Mouse (Mus musculus) limb, embryonic 10.5 days (tissue): ENCODE measurements around the gene Ccno. TPM values are rescaled to one million over a fixed set of nuclear protein-coding genes. Genes with fewer than 3 reads are reported as not detected.
"Not testable (repeated sequence)": the region's sequence is repeated elsewhere in the genome, so short reads cannot be mapped to it uniquely, and the experiment has no call there.

ENCODE experiments used
- DNase-seq: peaks from one replicate; pipeline ENCODE4 v3.0.0-alpha.2; 2017; ENCODE audit warnings: low spot score
- H3K27ac ChIP-seq: fragments of 300-500 bp; sonication (generic); 2 replicates; pipeline ENCODE4 v1.5.1; 2016; ENCODE audit warnings: mild to moderate bottlenecking
- H3K27me3 ChIP-seq: fragments of 300-500 bp; sonication (generic); 2 replicates; pipeline ENCODE4 v1.6.1; 2016; ENCODE audit warnings: low read depth, mild to moderate bottlenecking; ENCODE audit not compliant: poor library complexity, severe bottlenecking
- H3K36me3 ChIP-seq: fragments of 300-500 bp; sonication (generic); 2 replicates; pipeline ENCODE4 v1.6.1; 2016; ENCODE audit warnings: mild to moderate bottlenecking, moderate library complexity
- H3K4me1 ChIP-seq: fragments of 300-500 bp; sonication (generic); 2 replicates; pipeline ENCODE4 v1.6.1; 2016
- H3K4me3 ChIP-seq: fragments of 300-500 bp; sonication (generic); 2 replicates; pipeline ENCODE4 v1.5.1; 2016; ENCODE audit warnings: mild to moderate bottlenecking, moderate library complexity
- H3K9me3 ChIP-seq: fragments of 300-500 bp; sonication (generic); replicated peaks from 2 replicates; pipeline ENCODE4 v1.6.1; 2016; ENCODE audit warnings: mild to moderate bottlenecking
- WGBS: fragments of 180-500 bp; shearing (Covaris S2); methylation state at CpG from one replicate; pipeline ENCODE4 v1.1.7; 2016; 5-methylcytosine and 5-hydroxymethylcytosine counted together
- polyA plus RNA-seq: library from polyadenylated mRNA; unstranded; fragments of >200 nt; fragmentation: Nextera tagmentation; extraction: Ambion mirVana; gene quantifications from 2 replicates; pipeline ENCODE4 v1.2.1, GENCODE M21; 2016

Ccno gene
- polyA plus RNA-seq, 1 experiment from 2014 or later, result not detected

DNA sequence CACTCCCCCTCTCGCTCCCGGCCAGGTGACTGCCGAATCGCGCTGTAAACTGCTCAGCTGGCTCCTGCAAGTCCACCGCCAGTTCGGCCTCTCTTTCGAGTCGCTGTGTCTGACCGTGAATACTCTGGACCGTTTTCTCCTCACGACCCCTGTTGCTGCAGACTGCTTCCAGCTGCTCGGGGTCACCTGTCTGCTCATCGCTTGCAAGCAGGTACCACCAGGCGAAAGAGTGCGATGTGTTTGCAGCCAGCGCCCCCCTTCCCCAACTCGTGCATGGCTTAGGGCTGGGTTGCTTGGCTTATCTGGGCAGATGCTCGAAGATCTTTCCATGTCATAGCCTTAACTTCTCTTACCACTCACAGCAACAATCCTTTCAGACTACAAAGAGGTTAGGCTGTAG is 1.3 kb downstream of the Ccno start:
- peak overlapping the region; percentile 57 for H3K4me3 ChIP-seq
- no peaks in the 10 kb centered on the region for H3K9me3 ChIP-seq
- peaks cover 61% of the 10 kb centered on the region for H3K4me1 ChIP-seq
- peak; percentile 63 for DNase-seq
- H3K27ac ChIP-seq, result no peak overlapping the region
- H3K27me3 ChIP-seq, result peaks cover 95% of the 10 kb centered on the region
- H3K36me3 ChIP-seq, result no peaks in the 10 kb centered on the region
- WGBS, result 2% methylated on average over 19 of the region's 19 CpGs

- Histone ChIP-seq H3K4me3 (peak overlapping the region; percentile 30), H3K4me1 (peaks cover 67% of the 10 kb centered on the region), H3K36me3 (no peaks in the 10 kb centered on the region), H3K27ac (no peak overlapping the region), H3K9me3 (no peaks in the 10 kb centered on the region), H3K27me3 (peaks cover 96% of the 10 kb centered on the region)
- peak; percentile 63 for DNase-seq
- WGBS, result 2% methylated on average over 23 of the region's 23 CpGs
Observed at GRCm38 (mm10) chr13:112989541-112989940, 1.9 kb downstream of the Ccno start.

- Histone ChIP-seq H3K27ac (no peak overlapping the region), H3K27me3 (peaks cover 98% of the 10 kb centered on the region), H3K36me3 (no peaks in the 10 kb centered on the region), H3K9me3 (no peaks in the 10 kb centered on the region), H3K4me3 (no peak overlapping the region), H3K4me1 (peaks cover 67% of the 10 kb centered on the region)
- WGBS, result 15% methylated on average over 4 of the region's 4 CpGs
- DNase-seq, result no peak
Observed at GRCm38 (mm10) chr13:112990346-112990745, 2.7 kb downstream of the Ccno start.

GRCm38 (mm10) chr13:112993531-112994152 is 6.0 kb downstream of the Ccno start, which contains the start of gene Mcidas:
Mcidas (plus strand) TSS chr13:112993845.
- Histone ChIP-seq H3K9me3 (no peaks in the 10 kb centered on the region), H3K27ac (no peak within 1 kb of the TSS), H3K27me3 (peaks cover 98% of the 10 kb centered on the region), H3K36me3 (no peaks in the 10 kb centered on the region), H3K4me1 (peaks cover 39% of the 10 kb centered on the region), H3K4me3 (peak within 1 kb of the TSS; percentile 56)
- WGBS, result under 1% methylated on average over 63 of the region's 63 CpGs
- peak; percentile 61 for DNase-seq

GRCm38 (mm10) chr13:112994191-112994590 is 6.6 kb downstream of the Ccno start:
- under 1% methylated on average over 25 of the region's 25 CpGs for WGBS
- H3K4me1 ChIP-seq, result peaks cover 38% of the 10 kb centered on the region
- H3K27ac ChIP-seq, result no peak overlapping the region
- no peaks in the 10 kb centered on the region for H3K36me3 ChIP-seq
- no peaks in the 10 kb centered on the region for H3K9me3 ChIP-seq
- peaks cover 98% of the 10 kb centered on the region for H3K27me3 ChIP-seq
- DNase-seq, result peak; percentile 71
- H3K4me3 ChIP-seq, result peak overlapping the region; percentile 56

DNA sequence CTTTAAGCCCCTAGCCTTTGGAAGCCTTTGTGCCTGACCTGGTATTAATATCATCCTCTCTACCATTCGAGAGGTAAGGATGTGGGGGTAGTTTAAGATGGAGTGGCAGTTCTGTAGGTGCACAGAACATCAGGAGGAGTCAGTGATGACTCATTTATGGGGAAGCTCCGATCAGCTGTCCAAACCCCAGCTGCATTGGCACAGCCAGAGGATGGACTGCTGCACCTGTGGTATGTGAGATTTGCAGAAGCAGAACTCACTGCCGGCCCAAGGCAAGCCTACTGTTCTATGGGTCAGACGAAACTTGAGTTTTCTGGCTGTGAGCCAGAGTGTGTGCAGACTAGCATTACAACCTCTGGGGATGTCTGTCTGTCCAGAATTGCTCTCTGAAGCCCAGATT is 8.8 kb downstream of the Ccno start:
- Histone ChIP-seq H3K4me1 (peaks cover 23% of the 10 kb centered on the region), H3K27me3 (peaks cover 96% of the 10 kb centered on the region), H3K36me3 (no peaks in the 10 kb centered on the region), H3K4me3 (no peak overlapping the region), H3K9me3 (no peaks in the 10 kb centered on the region), H3K27ac (no peak overlapping the region)
- 72% methylated on average over 4 of the region's 4 CpGs for WGBS
- no peak for DNase-seq

DNA sequence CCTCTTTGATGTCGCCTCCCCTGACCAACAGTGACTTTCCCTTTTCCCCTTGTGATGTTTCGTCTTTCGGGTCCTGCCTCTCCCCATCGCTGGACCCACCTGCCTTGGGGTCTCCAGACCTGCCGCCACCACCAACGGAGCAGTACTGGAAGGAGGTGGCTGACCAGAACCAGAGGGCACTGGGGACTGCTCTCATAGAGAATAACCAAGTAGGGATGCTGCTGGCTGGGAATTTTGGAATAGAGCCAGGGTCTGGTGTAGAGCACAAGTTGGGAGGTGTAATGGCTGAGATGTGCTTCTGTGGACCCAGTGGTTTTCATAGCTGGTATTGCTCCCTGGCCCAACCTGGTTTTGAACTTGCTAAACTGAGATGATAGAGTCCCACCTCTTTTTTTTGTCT is 9.8 kb downstream of the Ccno start:
- no peak for DNase-seq
- Histone ChIP-seq H3K27me3 (peaks cover 88% of the 10 kb centered on the region), H3K27ac (no peak overlapping the region), H3K9me3 (no peaks in the 10 kb centered on the region), H3K36me3 (no peaks in the 10 kb centered on the region), H3K4me1 (peaks cover 23% of the 10 kb centered on the region), H3K4me3 (no peak overlapping the region)
- WGBS, result 65% methylated on average over 6 of the region's 6 CpGs

DNA sequence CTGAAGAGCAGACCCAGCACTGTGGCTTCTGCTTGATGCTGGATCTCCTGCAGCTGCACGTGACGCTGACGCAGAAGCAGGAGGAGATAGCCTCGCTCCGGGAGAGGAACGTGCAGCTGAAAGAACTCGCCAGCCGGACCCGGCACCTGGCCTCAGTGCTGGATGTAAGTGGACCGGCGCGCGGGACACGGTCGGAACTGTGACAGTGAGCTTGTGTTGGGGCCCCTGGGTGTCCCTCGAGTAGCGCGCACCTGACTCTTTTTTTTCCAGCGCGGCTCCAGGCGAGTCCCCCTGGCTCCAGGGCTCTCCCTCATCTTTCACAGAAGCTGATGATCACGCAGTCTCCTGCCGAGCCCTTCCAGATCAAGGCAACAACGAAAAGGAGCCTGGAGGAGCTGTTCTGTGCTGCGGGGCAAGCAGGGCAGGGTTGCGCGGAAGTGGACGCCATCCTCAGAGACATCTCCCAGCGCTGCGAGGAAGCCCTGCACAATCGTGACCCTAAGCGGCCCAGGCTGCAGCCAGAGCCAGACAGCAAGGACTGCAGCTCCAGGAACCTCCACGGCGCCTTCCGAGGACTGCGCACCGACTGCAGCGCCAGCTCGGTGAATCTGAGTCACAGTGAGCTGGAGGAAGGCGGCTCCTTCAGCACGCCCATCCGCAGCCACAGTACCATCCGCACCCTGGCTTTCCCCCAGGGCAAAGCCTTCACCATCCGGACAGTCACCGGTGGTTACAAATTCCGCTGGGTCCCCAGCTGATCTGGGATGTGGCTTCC is 11.0 kb downstream of the Ccno start:
- peak; percentile 67 for DNase-seq
- Histone ChIP-seq H3K9me3 (no peaks in the 10 kb centered on the region), H3K27ac (peak overlapping the region; percentile 6; the same call in 1 of the 2 replicates), H3K27me3 (peaks cover 75% of the 10 kb centered on the region), H3K4me1 (peaks cover 17% of the 10 kb centered on the region), H3K36me3 (no peaks in the 10 kb centered on the region), H3K4me3 (peak overlapping the region; percentile 49)
- under 1% methylated on average over 46 of the region's 46 CpGs for WGBS

DNA sequence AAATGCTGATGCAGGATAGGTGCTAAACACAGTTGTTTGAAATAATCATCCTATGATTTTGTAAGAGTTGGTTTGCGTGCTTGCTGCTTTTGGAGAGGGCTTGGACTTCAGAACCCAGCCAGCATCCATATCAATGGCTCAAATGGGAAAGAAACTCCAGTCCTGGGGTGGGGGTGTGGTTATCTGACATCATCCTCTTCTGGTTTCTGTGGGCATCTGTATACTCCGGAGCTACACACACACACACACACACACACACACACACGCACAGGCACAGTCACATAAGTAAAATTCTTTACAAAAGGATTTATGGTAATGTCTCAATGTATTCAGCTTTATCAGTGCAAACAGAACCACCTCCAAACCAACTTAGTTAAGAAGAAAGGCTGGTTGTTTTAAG is 12.5 kb downstream of the Ccno start:
- H3K4me3 ChIP-seq, result no peak overlapping the region
- H3K9me3 ChIP-seq, result no peaks in the 10 kb centered on the region
- DNase-seq, result peak; percentile 19
- no peak overlapping the region for H3K27ac ChIP-seq
- H3K36me3 ChIP-seq, result no peaks in the 10 kb centered on the region
- H3K27me3 ChIP-seq, result peaks cover 61% of the 10 kb centered on the region
- WGBS, result 87% methylated on average over 3 of the region's 3 CpGs
- peaks cover 9% of the 10 kb centered on the region for H3K4me1 ChIP-seq

DNA sequence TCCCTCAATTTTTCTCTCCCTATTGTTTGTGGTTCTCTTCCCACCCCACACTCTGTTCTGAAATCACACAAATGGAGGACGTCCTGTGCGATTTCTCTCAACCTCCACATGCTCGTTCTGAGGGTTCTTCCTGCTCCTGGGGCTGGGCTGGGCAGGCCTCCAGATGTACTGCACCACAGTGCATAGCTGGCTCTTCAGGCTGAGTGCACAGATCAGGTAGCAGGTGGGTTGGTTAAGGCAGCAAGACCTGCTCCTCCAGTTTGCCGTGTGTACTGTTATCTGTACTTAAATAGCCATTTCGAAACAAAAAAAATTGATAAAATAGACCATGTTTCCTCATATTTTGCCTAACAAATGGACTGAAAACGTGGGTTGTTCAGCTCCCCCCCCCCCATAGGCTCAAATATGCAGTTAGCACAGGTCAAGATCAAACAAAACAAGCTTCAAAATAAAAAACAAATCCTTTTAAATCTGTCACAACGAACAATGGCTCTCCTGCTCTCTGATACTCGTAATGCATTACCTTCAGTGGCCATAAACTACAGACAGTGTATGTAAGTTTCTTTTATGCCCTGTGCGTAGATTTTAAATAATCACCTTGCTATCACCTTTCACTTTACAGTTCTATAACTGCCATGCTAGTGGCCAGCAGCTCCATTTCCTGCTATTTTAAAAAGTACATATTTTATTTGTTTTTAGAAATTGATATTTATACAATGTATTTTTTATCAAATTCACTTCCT is 13.1 kb downstream of the Ccno start:
- H3K36me3 ChIP-seq, result no peaks in the 10 kb centered on the region

GRCm38 (mm10) chr13:113012683-113013082 is 25.1 kb downstream of the Ccno start:
- no peak overlapping the region for H3K4me3 ChIP-seq

More for the DNA sequence above, 13.1 kb downstream of the Ccno start:
- Histone ChIP-seq H3K4me1 (peaks cover 9% of the 10 kb centered on the region), H3K27ac (no peak overlapping the region), H3K9me3 (no peaks in the 10 kb centered on the region), H3K27me3 (peaks cover 54% of the 10 kb centered on the region), H3K4me3 (no peak overlapping the region)
- WGBS, result 69% methylated on average over 9 of the region's 9 CpGs
- peak; percentile 29 for DNase-seq

GRCm38 (mm10) chr13:113013174-113013953 is 25.8 kb downstream of the Ccno start:
- not testable (repeated sequence) for H3K4me3 ChIP-seq, H3K36me3 ChIP-seq, DNase-seq, H3K27me3 ChIP-seq, H3K9me3 ChIP-seq, H3K27ac ChIP-seq, H3K4me1 ChIP-seq
- WGBS, result 55% methylated on average over 20 of the region's 20 CpGs

More at GRCm38 (mm10) chr13:113012683-113013082, 25.1 kb downstream of the Ccno start:
- Histone ChIP-seq H3K27me3 (no peaks in the 10 kb centered on the region), H3K9me3 (no peaks in the 10 kb centered on the region), H3K4me1 (no peaks in the 10 kb centered on the region), H3K27ac (no peak overlapping the region), H3K36me3 (no peaks in the 10 kb centered on the region)
- 87% methylated on average over 6 of the region's 6 CpGs for WGBS
- DNase-seq, result no peak
